Mouse (Mus musculus): Measurements from ENCODE around the gene Coro2a. TPM values are rescaled to one million over a fixed set of nuclear protein-coding genes. Genes with fewer than 3 reads are reported as not detected.

The Coro2a gene
- total and polyA plus RNA-seq, 2 experiments from 2014 or later: 6.2 to 26.7 TPM

GRCm38 (mm10) chr4:46617408-46617807 is 15.4 kb upstream of the Coro2a start:
- H3K4me3 ChIP-seq (ENCODE audit: low read length): no peak overlapping the region
- DNase-seq (ENCODE audit: low spot score): no peak
- H3K27ac ChIP-seq: no peak overlapping the region
- 73% methylated on average over 6 of the region's 6 CpGs for WGBS
- H3K36me3 ChIP-seq (ENCODE audit: insufficient read depth, low read length): no peaks in the 10 kb centered on the region
- no peak for ATAC-seq
- peaks cover 8% of the 10 kb centered on the region; the same call in 1 of the 2 replicates for H3K4me1 ChIP-seq (ENCODE audit: insufficient read depth, low read length)
- H3K27me3 ChIP-seq (ENCODE audit: insufficient read depth, low read length): no peaks in the 10 kb centered on the region
- no peak overlapping the region for H3K4me2 ChIP-seq (ENCODE audit: low read depth, low read length)
- H3K9me3 ChIP-seq (ENCODE audit: low read length): no peaks in the 10 kb centered on the region
- peak; percentile 57 for TF ChIP-seq CTCF (IDR thresholded peaks at IDR 0.05; ENCODE audit: low read depth)
- H3K9ac ChIP-seq (replicated peaks; ENCODE audit: low read length): no peak overlapping the region

- Histone ChIP-seq H3K4me3 (ENCODE audit: low read length) (no peak overlapping the region), H3K27me3 (ENCODE audit: insufficient read depth, low read length) (no peaks in the 10 kb centered on the region), H3K4me1 (ENCODE audit: insufficient read depth, low read length) (no peaks in the 10 kb centered on the region; the same call in 1 of the 2 replicates), H3K27ac (no peak overlapping the region), H3K9ac (replicated peaks; ENCODE audit: low read length) (no peak overlapping the region), H3K36me3 (ENCODE audit: insufficient read depth, low read length) (no peaks in the 10 kb centered on the region), H3K4me2 (ENCODE audit: low read depth, low read length) (no peak overlapping the region), H3K9me3 (ENCODE audit: low read length) (no peaks in the 10 kb centered on the region)
- WGBS: 78% methylated on average over 9 of the region's 9 CpGs
- ATAC-seq: no peak
- DNase-seq (ENCODE audit: low spot score): no peak
- TF ChIP-seq CTCF (IDR thresholded peaks at IDR 0.05; ENCODE audit: low read depth): no peak
Observed at GRCm38 (mm10) chr4:46614641-46615040, 12.6 kb upstream of the Coro2a start.

GRCm38 (mm10) chr4:46613618-46614017 is 11.6 kb upstream of the Coro2a start:
- Histone ChIP-seq H3K4me3 (ENCODE audit: low read length) (no peak overlapping the region), H3K27me3 (ENCODE audit: insufficient read depth, low read length) (no peaks in the 10 kb centered on the region), H3K27ac (no peak overlapping the region), H3K9ac (replicated peaks; ENCODE audit: low read length) (no peak overlapping the region), H3K4me1 (ENCODE audit: insufficient read depth, low read length) (no peaks in the 10 kb centered on the region), H3K4me2 (ENCODE audit: low read depth, low read length) (no peak overlapping the region), H3K36me3 (ENCODE audit: insufficient read depth, low read length) (no peaks in the 10 kb centered on the region), H3K9me3 (ENCODE audit: low read length) (no peaks in the 10 kb centered on the region)
- TF ChIP-seq CTCF (IDR thresholded peaks at IDR 0.05; ENCODE audit: low read depth): no peak
- 77% methylated on average over 12 of the region's 12 CpGs for WGBS
- no peak for DNase-seq (ENCODE audit: low spot score)
- ATAC-seq: no peak

GRCm38 (mm10) chr4:46611181-46611580 is 9.2 kb upstream of the Coro2a start:
- 5% methylated on average over 4 of the region's 4 CpGs for WGBS
- Histone ChIP-seq H3K36me3 (ENCODE audit: insufficient read depth, low read length) (no peaks in the 10 kb centered on the region), H3K9ac (replicated peaks; ENCODE audit: low read length) (no peak overlapping the region), H3K4me1 (ENCODE audit: insufficient read depth, low read length) (no peaks in the 10 kb centered on the region), H3K4me2 (ENCODE audit: low read depth, low read length) (no peak overlapping the region), H3K27me3 (ENCODE audit: insufficient read depth, low read length) (no peaks in the 10 kb centered on the region), H3K27ac (no peak overlapping the region), H3K4me3 (ENCODE audit: low read length) (no peak overlapping the region), H3K9me3 (ENCODE audit: low read length) (no peaks in the 10 kb centered on the region)
- TF ChIP-seq CTCF (IDR thresholded peaks at IDR 0.05; ENCODE audit: low read depth): peak; percentile 100
- DNase-seq (ENCODE audit: low spot score) (peak; percentile 91), ATAC-seq (peak; percentile 41)

- no peaks in the 10 kb centered on the region for H3K27me3 ChIP-seq (ENCODE audit: insufficient read depth, low read length)
- ATAC-seq: no peak
- 81% methylated on average over 3 of the region's 3 CpGs for WGBS
- no peak overlapping the region for H3K27ac ChIP-seq
- no peaks in the 10 kb centered on the region for H3K4me1 ChIP-seq (ENCODE audit: insufficient read depth, low read length)
- no peaks in the 10 kb centered on the region for H3K36me3 ChIP-seq (ENCODE audit: insufficient read depth, low read length)
- no peak overlapping the region for H3K4me3 ChIP-seq (ENCODE audit: low read length)
- 0 out of 2 replicates have a peak, but pooled peaks have one; percentile 0 for TF ChIP-seq CTCF (IDR thresholded peaks at IDR 0.05; ENCODE audit: low read depth)
- DNase-seq (ENCODE audit: low spot score): no peak
- H3K4me2 ChIP-seq (ENCODE audit: low read depth, low read length): no peak overlapping the region
- no peak overlapping the region for H3K9ac ChIP-seq (replicated peaks; ENCODE audit: low read length)
- H3K9me3 ChIP-seq (ENCODE audit: low read length): no peaks in the 10 kb centered on the region
Observed at GRCm38 (mm10) chr4:46607601-46608000, 5.6 kb upstream of the Coro2a start.

- DNase-seq (ENCODE audit: low spot score) (no peak), ATAC-seq (no peak)
- Histone ChIP-seq H3K27ac (no peak overlapping the region), H3K4me3 (ENCODE audit: low read length) (no peak overlapping the region), H3K9ac (replicated peaks; ENCODE audit: low read length) (no peak overlapping the region), H3K9me3 (ENCODE audit: low read length) (no peaks in the 10 kb centered on the region), H3K4me2 (ENCODE audit: low read depth, low read length) (no peak overlapping the region), H3K27me3 (ENCODE audit: insufficient read depth, low read length) (no peaks in the 10 kb centered on the region), H3K4me1 (ENCODE audit: insufficient read depth, low read length) (no peaks in the 10 kb centered on the region), H3K36me3 (ENCODE audit: insufficient read depth, low read length) (no peaks in the 10 kb centered on the region)
- WGBS: 68% methylated on average over 11 of the region's 11 CpGs
- no peak for TF ChIP-seq CTCF (IDR thresholded peaks at IDR 0.05; ENCODE audit: low read depth)
Observed at GRCm38 (mm10) chr4:46605451-46605850, 3.4 kb upstream of the Coro2a start.

- no peak overlapping the region for H3K9ac ChIP-seq (replicated peaks; ENCODE audit: low read length)
- WGBS: 60% methylated on average over 7 of the region's 7 CpGs
- DNase-seq (ENCODE audit: low spot score) (no peak), ATAC-seq (no peak)
- no peaks in the 10 kb centered on the region for H3K36me3 ChIP-seq (ENCODE audit: insufficient read depth, low read length)
- no peak overlapping the region for H3K4me2 ChIP-seq (ENCODE audit: low read depth, low read length)
- no peak overlapping the region for H3K4me3 ChIP-seq (ENCODE audit: low read length)
- H3K27ac ChIP-seq: no peak overlapping the region
- no peaks in the 10 kb centered on the region for H3K4me1 ChIP-seq (ENCODE audit: insufficient read depth, low read length)
- no peaks in the 10 kb centered on the region for H3K9me3 ChIP-seq (ENCODE audit: low read length)
- no peaks in the 10 kb centered on the region for H3K27me3 ChIP-seq (ENCODE audit: insufficient read depth, low read length)
- no peak for TF ChIP-seq CTCF (IDR thresholded peaks at IDR 0.05; ENCODE audit: low read depth)
Observed at GRCm38 (mm10) chr4:46602704-46603103, 702 bp upstream of the Coro2a start.
